Mouse (Mus musculus) ES-Bruce4 (cell line): ENCODE measurements around the gene Rasa2. TPM values are rescaled to one million over a fixed set of nuclear protein-coding genes. Genes with fewer than 3 reads are reported as not detected.

ENCODE experiments used
- H3K27ac ChIP-seq: 2 replicates; pipeline ENCODE4 v1.5.1; 2012; ENCODE audit warnings: low read length, inconsistent platforms; ENCODE audit not compliant: insufficient read depth
- H3K27me3 ChIP-seq: 2 replicates; pipeline ENCODE4 v1.6.1; 2012; ENCODE audit warnings: mild to moderate bottlenecking, low read length, inconsistent platforms; ENCODE audit not compliant: control insufficient read depth, poor library complexity, insufficient read depth, severe bottlenecking
- H3K36me3 ChIP-seq: 2 replicates; pipeline ENCODE4 v1.6.1; 2012; ENCODE audit warnings: inconsistent platforms, mild to moderate bottlenecking, low read length, moderate library complexity; ENCODE audit not compliant: control insufficient read depth, poor library complexity, insufficient read depth, severe bottlenecking
- H3K4me1 ChIP-seq: one replicate; pipeline ENCODE4 v1.8.1; 2011; ENCODE audit warnings: low read length; ENCODE audit not compliant: control insufficient read depth, insufficient read depth
- H3K4me3 ChIP-seq: 2 replicates; pipeline ENCODE4 v1.5.1; 2011; ENCODE audit warnings: low read depth, mild to moderate bottlenecking, low read length
- H3K9ac ChIP-seq: 2 replicates; pipeline ENCODE4 v1.6.1; 2012; ENCODE audit warnings: low read depth, mild to moderate bottlenecking, inconsistent platforms; ENCODE audit not compliant: poor library complexity, severe bottlenecking
- H3K9me3 ChIP-seq: replicated peaks from 2 replicates; pipeline ENCODE4 v1.6.1; 2012; ENCODE audit warnings: mild to moderate bottlenecking, low read length, inconsistent platforms; ENCODE audit not compliant: control insufficient read depth, poor library complexity, insufficient read depth, severe bottlenecking
- CTCF ChIP-seq: IDR thresholded peaks from one replicate; pipeline ENCODE4 v1.8.1; 2011; ENCODE audit warnings: low read depth, low read length
- EP300 ChIP-seq: IDR thresholded peaks from 2 replicates; pipeline ENCODE4 v1.6.1; 2011; ENCODE audit warnings: low read depth, low read length; ENCODE audit not compliant: insufficient read depth
- POLR2A ChIP-seq: IDR thresholded peaks from one replicate; pipeline ENCODE4 v1.8.1; 2011; ENCODE audit warnings: low read length; ENCODE audit not compliant: insufficient read depth
- polyA plus RNA-seq: library from polyadenylated mRNA; stranded (reverse); fragments of >200 nt; gene quantifications from 2 replicates; pipeline ENCODE4 v1.2.4, GENCODE M21; 2011; ENCODE audit warnings: low read depth; ENCODE audit not compliant: missing spikeins, insufficient read depth, insufficient read length

Gene Rasa2
- polyA plus RNA-seq, 1 experiment: 18.3 TPM

DNA sequence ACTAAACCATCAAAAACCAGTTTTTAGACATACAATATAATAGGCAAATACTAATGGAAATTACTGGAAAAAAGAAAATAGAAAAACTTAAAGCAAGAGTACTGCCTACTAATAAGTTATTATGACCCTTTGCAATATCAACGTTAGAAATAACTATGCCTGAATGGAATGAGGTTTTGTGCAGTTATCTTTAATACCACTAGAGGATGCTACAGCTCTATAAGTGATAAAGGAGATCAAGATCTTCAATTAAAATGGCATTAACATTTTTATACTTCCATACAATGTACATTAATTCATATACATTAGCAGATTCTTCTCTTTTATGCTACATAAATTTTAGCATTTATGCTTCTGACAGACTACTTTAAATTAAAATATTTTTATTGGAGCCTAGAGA lies 58.2 kb downstream of the Rasa2 start:
- Histone ChIP-seq H3K9ac (no peak overlapping the region), H3K27ac (no peak overlapping the region), H3K36me3 (peaks cover 3% of the 10 kb centered on the region; the same call in 1 of the 2 replicates), H3K27me3 (no peaks in the 10 kb centered on the region), H3K4me1 (no peaks in the 10 kb centered on the region), H3K4me3 (no peak overlapping the region), H3K9me3 (no peaks in the 10 kb centered on the region)
- TF ChIP-seq POLR2A (no peak), CTCF (no peak), EP300 (no peak)

DNA sequence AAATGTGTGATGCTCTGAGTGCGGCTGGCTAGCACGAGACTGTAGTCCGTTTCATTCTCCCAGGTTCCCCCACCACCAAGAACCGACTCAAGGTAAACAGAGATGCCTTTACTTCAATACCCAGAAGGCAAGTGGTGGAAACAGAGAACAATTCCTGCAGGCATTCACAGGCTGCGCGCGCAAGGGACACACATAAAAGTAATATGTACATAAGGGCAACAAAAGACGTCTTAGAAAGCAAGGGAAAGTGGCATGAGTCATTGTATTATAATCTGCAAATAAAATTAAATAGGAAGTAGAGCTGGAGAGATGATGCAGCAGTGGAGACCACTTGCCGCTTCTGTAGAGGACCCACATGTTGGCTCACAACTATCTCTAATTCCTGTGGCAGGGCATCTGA lies 58.7 kb downstream of the Rasa2 start:
- Histone ChIP-seq H3K4me3 (no peak overlapping the region), H3K9me3 (no peaks in the 10 kb centered on the region), H3K4me1 (no peaks in the 10 kb centered on the region), H3K27ac (no peak overlapping the region), H3K9ac (no peak overlapping the region), H3K36me3 (peaks cover 3% of the 10 kb centered on the region; the same call in 1 of the 2 replicates), H3K27me3 (no peaks in the 10 kb centered on the region)
- TF ChIP-seq CTCF: no peak
- no peak for TF ChIP-seq EP300

DNA sequence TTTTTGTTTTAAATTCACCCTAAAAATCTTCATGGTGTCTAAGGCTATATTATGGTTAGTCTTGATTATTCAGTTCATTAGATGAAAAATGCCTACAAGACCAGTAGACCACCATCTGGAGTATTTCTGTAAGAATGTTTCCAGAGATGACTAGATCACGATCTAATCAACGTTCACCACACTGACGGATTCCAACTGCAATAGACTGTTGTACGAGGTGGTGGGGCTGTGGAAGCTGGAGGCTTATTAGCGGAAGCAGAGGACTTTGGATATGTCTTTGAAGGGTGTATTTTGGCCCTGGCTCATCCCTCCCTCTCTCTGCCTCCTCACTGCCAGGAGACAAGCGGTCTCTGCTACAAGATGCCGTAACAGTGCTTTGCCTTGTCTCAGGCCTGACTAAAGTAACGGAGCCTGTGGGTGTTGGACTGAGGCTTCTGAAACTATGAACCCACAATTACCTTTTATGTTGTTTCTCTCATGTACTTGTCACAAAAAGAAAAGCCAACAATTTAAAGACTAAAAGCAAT lies 64.9 kb downstream of the Rasa2 start:
- Histone ChIP-seq H3K27ac (no peak overlapping the region), H3K4me1 (no peaks in the 10 kb centered on the region), H3K9me3 (no peaks in the 10 kb centered on the region), H3K4me3 (no peak overlapping the region), H3K27me3 (no peaks in the 10 kb centered on the region), H3K36me3 (no peaks in the 10 kb centered on the region; the same call in 1 of the 2 replicates), H3K9ac (no peak overlapping the region)
- no peak for TF ChIP-seq EP300
- no peak for TF ChIP-seq POLR2A
- TF ChIP-seq CTCF: no peak

DNA sequence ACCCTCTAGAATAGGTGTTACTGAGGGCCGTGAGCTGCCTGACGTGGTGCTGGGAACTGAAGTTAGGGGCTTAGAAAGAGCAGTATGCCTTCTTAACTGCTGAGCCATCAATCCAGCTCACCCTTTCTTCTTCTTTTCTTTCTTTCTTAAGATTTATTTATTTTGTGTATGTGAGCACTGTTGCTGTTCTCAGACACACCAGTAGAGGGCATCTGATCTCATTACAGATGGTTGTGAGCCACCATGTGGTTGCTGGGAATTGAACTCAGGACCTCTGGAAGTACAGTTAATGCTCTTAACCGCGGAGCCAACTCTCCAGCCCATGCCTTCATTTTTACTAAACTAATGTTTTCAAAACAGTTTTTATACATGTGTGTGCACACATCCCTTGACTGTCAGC lies 67.9 kb downstream of the Rasa2 start:
- Histone ChIP-seq H3K9ac (no peak overlapping the region), H3K4me1 (no peaks in the 10 kb centered on the region), H3K36me3 (peaks cover 2% of the 10 kb centered on the region; the same call in 1 of the 2 replicates), H3K27ac (no peak overlapping the region), H3K27me3 (no peaks in the 10 kb centered on the region), H3K4me3 (no peak overlapping the region), H3K9me3 (no peaks in the 10 kb centered on the region)
- TF ChIP-seq EP300: no peak
- TF ChIP-seq POLR2A: no peak
- no peak for TF ChIP-seq CTCF

DNA sequence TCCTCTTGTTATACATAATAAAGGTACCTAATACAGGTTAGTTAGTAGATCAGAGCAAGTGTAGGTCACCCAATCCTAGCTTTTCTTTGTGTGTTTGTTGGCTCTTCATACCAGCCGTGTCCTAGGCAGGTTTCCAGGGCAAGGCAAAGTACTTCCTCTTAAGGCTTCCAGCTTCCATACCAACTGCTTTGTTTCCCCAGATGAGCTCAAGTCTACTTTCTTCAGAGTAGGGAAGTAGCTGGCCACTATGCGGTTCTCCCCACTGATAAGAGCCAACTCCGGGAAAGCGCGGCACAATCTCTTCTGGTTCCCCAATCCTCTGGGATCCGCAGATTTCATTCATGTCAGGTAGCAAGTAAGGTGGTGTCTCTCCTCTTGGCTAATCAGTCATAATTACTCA lies 72.3 kb downstream of the Rasa2 start:
- Histone ChIP-seq H3K9ac (no peak overlapping the region), H3K36me3 (peaks cover 4% of the 10 kb centered on the region; the same call in 1 of the 2 replicates), H3K4me1 (no peaks in the 10 kb centered on the region), H3K4me3 (no peak overlapping the region), H3K27me3 (no peaks in the 10 kb centered on the region), H3K27ac (no peak overlapping the region), H3K9me3 (no peaks in the 10 kb centered on the region)
- TF ChIP-seq POLR2A (no peak), CTCF (no peak), EP300 (no peak)

DNA sequence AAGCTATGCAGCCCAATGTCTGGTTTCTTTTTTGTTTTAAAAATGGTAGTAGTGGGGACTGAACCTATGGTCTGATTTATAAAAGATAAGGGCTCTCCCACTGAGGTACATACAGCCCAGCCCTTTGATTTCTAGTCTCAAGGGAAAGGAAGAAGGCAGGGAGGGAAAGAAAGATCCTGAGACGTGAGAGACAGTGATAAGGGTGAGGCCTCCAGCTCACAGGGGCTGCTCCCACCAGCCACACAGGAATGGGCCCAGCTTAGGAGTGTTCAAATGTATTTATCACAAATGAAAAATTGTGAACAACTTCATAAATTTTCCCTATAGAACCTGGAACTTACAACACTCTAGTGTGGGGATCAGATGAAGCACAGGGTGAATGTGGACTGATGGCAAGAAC lies 72.8 kb downstream of the Rasa2 start:
- peaks cover 4% of the 10 kb centered on the region; the same call in 1 of the 2 replicates for H3K36me3 ChIP-seq

More for the DNA sequence above, 72.8 kb downstream of the Rasa2 start:
- Histone ChIP-seq H3K9ac (no peak overlapping the region), H3K9me3 (no peaks in the 10 kb centered on the region), H3K27ac (no peak overlapping the region), H3K4me3 (no peak overlapping the region), H3K4me1 (no peaks in the 10 kb centered on the region), H3K27me3 (no peaks in the 10 kb centered on the region)
- TF ChIP-seq CTCF (no peak), POLR2A (no peak), EP300 (no peak)
